Mouse (Mus musculus): ENCODE data around the gene Srsf3.

DNA sequence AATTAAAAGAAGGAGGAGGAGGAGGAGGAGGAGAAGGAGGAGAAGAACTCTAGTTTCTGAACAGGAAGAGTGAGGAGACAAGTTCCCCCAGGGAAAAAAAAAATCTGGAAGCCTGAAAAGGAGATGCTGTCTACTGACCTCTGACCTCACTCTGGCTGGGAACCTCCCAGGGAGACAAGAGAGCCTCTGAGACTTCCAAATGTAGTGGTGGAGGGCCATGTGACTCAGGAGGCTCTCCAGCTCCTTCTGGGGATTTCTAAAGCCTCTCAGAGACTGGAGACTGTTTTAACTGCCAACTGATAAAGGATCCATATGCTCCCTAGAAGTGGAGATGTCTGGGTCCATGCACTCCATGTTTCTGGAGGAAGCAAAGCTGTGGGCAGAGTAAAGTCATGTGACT is 18.2 kb upstream of the Srsf3 start:
- no peak for TF ChIP-seq POLR2A (IDR thresholded peaks at IDR 0.05; ENCODE audit: borderline replicate concordance, control insufficient read depth, low read depth, low read length)
- TF ChIP-seq CTCF (IDR thresholded peaks at IDR 0.05; ENCODE audit: control insufficient read depth, insufficient read depth, low read length), result no peak

Data from bone marrow, adult 2 months (tissue).